Mouse (Mus musculus) kidney, adult 2 months (tissue): ENCODE measurements around the gene Apopt1. TPM values are rescaled to one million over a fixed set of nuclear protein-coding genes. Genes with fewer than 3 reads are reported as not detected.

Experiments used
- DNase-seq: peaks from one replicate; pipeline ENCODE4 v3.0.0; 2021
- H3K27ac ChIP-seq: fragments of 200-500 bp; 2 replicates; pipeline ENCODE4 v1.5.1; 2012; ENCODE audit warnings: low read depth, low read length, control low read depth, inconsistent platforms; ENCODE audit not compliant: insufficient read depth
- H3K27me3 ChIP-seq: fragments of 200-500 bp; replicated peaks from 2 replicates; pipeline ENCODE4 v1.6.1; 2012; ENCODE audit warnings: mild to moderate bottlenecking, moderate library complexity, low read length, inconsistent platforms; ENCODE audit not compliant: control insufficient read depth, insufficient read depth
- H3K36me3 ChIP-seq: fragments of 200-500 bp; 2 replicates; pipeline ENCODE4 v1.6.1; 2012; ENCODE audit warnings: mild to moderate bottlenecking, moderate library complexity, low read length, inconsistent platforms; ENCODE audit not compliant: control insufficient read depth, insufficient read depth
- H3K4me1 ChIP-seq: fragments of 200-500 bp; 2 replicates; pipeline ENCODE4 v1.6.1; 2011; ENCODE audit warnings: low read length; ENCODE audit not compliant: control insufficient read depth, insufficient read depth
- H3K4me3 ChIP-seq: fragments of 200-500 bp; 2 replicates; pipeline ENCODE4 v1.5.1; 2011; ENCODE audit warnings: mild to moderate bottlenecking, low read depth, low read length, control low read depth; ENCODE audit not compliant: insufficient read depth
- CTCF ChIP-seq: fragments of 200-500 bp; conservative IDR thresholded peaks from 2 replicates; pipeline ENCODE4 v1.5.1; 2011; ENCODE audit warnings: low read depth, mild to moderate bottlenecking, control low read depth, low read length, moderate library complexity, mixed read lengths; ENCODE audit not compliant: insufficient read depth, insufficient read length
- POLR2A ChIP-seq: fragments of 200-500 bp; IDR thresholded peaks from one replicate; pipeline ENCODE4 v1.6.1; 2011; ENCODE audit warnings: low read depth, low read length, control low read depth
- WGBS: fragments of 180-500 bp; shearing (Covaris S2); methylation state at CpG from one replicate; pipeline ENCODE4 v1.1.7; 2018; 5-methylcytosine and 5-hydroxymethylcytosine counted together
- polyA plus RNA-seq: library from polyadenylated mRNA; depleted of rRNA; stranded (reverse); fragments of >200 nt; gene quantifications from 2 replicates; pipeline ENCODE4 v1.2.3, GENCODE M21; 2012; rRNA removed

Gene Apopt1
- 63.8 and 68.4 TPM in 2 replicates for polyA plus RNA-seq

DNA sequence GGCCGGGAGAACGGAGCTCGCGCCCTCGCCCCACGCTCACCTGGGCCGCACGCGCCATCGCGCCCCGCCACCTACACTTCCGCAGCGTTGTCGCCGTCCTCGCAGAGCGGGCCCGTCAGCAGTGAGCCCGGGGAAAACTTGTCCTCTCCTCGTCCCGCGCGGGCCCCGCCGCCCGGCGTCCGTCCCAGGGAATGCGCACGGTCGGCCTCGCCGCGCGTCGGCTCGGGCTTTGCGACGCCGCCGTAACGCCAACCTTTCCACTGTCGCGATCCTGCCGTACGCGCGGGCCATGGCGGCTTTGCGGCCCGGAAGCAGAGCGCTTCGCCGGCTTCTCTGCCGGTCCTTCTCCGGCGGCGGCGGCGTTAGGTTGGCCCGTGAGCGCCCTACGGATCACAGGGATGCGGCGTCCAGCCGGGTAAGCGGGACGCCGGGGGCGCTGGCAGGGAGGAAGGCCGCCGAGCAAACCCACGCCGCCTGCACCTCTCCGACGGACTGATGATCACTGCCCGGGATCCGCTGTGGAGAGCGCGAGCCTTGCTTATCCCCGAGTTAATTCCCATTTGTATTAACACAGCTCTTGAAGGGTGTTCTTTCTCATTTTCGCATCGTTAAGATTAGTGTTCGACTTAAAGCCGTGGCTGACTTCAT lies at the start of gene Apopt1, which contains the start of gene Bag5:
Apopt1 (plus strand) TSS at position 258 of the 648 bp plus-strand sequence.
Bag5 (minus strand) TSS at position 254 of the 648 bp plus-strand sequence.
- Histone ChIP-seq H3K4me3 (peak within 1 kb of the TSS; percentile 87), H3K27ac (peak within 1 kb of the TSS; percentile 62), H3K27me3 (no peaks in the 10 kb centered on the region), H3K4me1 (peaks cover 11% of the 10 kb centered on the region; the same call in 1 of the 2 replicates), H3K36me3 (peaks cover 2% of the 10 kb centered on the region; the same call in 1 of the 2 replicates)
- WGBS, result under 1% methylated on average over 85 of the region's 86 CpGs
- TF ChIP-seq POLR2A, result no peak
- no peak for TF ChIP-seq CTCF
- peak; percentile 95 for DNase-seq

DNA sequence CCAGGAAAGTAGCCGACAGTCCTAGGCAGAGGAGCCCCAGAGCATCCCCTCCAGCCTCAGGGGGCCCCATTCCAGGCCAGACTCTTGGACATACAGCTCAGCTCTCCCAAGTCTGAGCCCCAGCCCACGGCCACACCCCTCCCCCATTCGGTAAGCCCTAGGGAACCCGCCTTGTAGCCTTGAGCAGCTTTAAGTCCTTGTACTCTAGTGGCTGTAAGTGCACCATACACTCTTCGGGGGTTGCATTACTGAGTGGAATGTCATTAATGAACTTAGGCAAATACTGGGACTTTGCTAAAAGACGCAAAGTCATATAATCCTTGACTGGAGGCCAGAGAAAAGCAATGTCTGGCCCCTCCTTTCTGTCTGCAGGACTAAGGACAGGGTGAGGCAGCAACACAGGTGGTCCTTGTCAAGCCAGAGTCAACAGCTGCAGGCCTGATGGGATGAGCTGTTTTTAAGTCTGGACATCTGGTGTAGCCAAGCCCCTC lies 48.9 kb upstream of the Apopt1 start:
- Histone ChIP-seq H3K27me3 (no peaks in the 10 kb centered on the region), H3K4me1 (peaks cover 3% of the 10 kb centered on the region), H3K36me3 (no peaks in the 10 kb centered on the region), H3K4me3 (no peak overlapping the region), H3K27ac (no peak overlapping the region)
- 46% methylated on average over 6 of the region's 6 CpGs for WGBS
- no peak for TF ChIP-seq POLR2A
- TF ChIP-seq CTCF, result no peak
- no peak for DNase-seq

DNA sequence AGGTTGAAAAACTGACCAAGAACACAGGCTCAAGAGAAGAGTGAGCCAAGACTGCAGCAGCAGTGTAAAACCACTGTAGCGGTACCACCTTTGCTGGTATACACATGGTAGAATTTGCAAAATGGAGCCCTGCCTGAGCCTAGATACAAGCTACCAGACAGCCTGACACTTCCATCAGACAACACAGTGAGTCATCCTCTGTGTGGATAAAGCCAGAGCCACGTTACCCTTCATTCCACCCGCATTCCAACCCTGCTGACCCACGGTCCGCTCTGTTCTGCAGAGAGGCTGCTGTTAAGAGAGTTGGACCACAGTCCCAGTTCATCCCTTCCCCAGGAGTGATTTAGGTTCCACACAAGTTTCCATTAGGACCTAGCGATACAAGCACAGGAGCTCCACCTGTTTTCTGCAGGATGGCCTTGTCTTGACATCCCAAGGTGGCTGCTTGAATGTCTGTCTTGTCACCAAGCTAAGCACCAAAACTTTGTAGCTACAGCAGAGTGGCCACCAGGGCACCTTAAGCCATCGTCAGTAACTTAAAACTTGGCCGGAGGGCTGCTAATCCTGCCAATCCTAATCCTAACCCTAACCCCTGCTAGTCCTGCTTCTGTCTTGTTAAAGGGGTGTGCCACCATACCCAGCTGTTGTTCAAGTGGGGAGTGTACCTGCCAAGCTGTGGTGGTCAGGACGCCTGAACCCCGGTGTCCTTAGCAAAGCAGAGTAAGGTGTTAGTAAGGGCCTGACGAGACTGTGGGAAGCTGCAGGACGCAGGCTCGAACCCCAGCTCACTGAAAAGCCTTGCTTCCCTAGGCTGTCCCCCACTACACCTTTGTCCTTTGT lies 47.8 kb upstream of the Apopt1 start:
- Histone ChIP-seq H3K27ac (no peak overlapping the region), H3K27me3 (no peaks in the 10 kb centered on the region), H3K36me3 (no peaks in the 10 kb centered on the region), H3K4me1 (peaks cover 8% of the 10 kb centered on the region), H3K4me3 (no peak overlapping the region)
- TF ChIP-seq POLR2A, result no peak
- TF ChIP-seq CTCF, result no peak
- no peak for DNase-seq
- 74% methylated on average over 13 of the region's 13 CpGs for WGBS

DNA sequence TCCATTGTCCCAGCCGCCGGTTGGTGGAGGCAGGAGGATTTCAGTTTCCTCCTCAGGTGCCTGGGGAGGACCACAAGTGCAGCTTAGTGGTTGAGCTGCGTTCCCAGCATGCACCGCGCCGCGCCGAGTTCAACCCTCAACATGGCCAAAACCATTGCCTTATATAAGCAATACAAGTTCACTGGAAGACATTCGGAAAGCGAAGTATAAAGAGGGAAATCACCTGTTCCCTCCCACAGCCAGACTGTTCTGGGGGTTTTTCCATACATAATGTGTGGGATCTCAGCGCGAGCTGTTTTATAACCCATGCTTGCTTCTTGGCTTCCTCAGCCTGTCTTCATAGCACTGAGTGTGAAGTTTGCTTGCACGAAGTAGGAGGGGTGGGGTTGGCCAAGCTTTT lies 46.7 kb upstream of the Apopt1 start:
- Histone ChIP-seq H3K4me1 (peaks cover 8% of the 10 kb centered on the region), H3K36me3 (no peaks in the 10 kb centered on the region), H3K27ac (no peak overlapping the region), H3K27me3 (no peaks in the 10 kb centered on the region), H3K4me3 (no peak overlapping the region)
- no peak for DNase-seq
- TF ChIP-seq CTCF, result no peak
- WGBS, result 83% methylated on average over 13 of the region's 13 CpGs

DNA sequence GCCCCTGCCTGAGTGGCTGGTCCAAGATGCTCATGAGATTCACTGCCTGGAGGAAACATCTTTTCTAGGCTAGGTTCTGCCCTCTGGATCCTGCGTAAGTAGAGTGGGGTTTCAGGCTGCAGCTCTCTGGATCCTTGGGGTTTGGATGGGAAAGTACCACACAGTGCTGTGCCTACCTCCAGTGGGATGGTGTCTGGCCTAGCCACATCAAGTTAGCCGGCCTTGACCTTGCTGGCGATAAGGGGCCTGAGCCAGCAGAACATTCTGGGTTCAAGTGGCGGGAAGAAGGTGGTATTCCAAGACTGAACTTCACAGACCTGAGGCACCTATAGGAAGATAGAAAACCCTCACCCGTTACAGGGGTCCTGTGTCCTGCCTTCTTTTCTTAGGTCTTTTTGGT lies 45.6 kb upstream of the Apopt1 start:
- H3K4me3 ChIP-seq, result no peak overlapping the region
- no peak overlapping the region for H3K27ac ChIP-seq
- H3K27me3 ChIP-seq, result no peaks in the 10 kb centered on the region
- no peaks in the 10 kb centered on the region for H3K36me3 ChIP-seq
- 90% methylated on average over 5 of the region's 5 CpGs for WGBS
- H3K4me1 ChIP-seq, result peaks cover 8% of the 10 kb centered on the region
- TF ChIP-seq POLR2A (no peak), CTCF (no peak)
- no peak for DNase-seq

DNA sequence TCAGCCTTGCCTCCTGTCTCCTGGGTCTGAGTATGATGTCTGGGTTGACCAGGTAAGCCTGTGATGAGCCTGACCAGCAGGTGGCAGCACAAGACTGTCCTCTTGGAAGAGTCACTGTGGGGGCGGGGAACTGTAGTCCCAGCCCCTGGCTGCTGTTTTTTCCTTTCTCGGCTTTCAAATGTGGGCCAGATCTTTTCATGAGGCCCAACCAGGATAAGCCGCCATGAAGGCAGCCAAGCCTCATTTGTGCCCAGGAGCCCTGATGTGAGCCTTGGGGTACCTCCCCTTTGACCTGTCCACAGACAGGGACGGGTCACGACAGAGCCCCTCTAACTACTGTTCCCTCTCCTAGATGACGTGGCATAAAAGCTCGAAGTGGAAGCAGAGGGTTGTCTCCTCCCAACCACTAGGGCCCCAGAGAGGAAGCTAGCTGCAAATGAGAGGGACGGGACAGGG lies 44.6 kb upstream of the Apopt1 start:
- Histone ChIP-seq H3K4me3 (no peak overlapping the region), H3K4me1 (peaks cover 13% of the 10 kb centered on the region), H3K27me3 (no peaks in the 10 kb centered on the region), H3K36me3 (no peaks in the 10 kb centered on the region), H3K27ac (peak overlapping the region; percentile 83)
- 5% methylated on average over 8 of the region's 8 CpGs for WGBS
- peak; percentile 97 for DNase-seq
- TF ChIP-seq CTCF, result peak; percentile 98
- no peak for TF ChIP-seq POLR2A
